23 mouse cellular contexts compared by ENCODE assay signal in genomic region chr1:89705670-89706069, GRCm38 (mm10).
"Had no signal": no experiment of that assay in that cellular context is flagged by ENCODE, and none has a peak within 500 bp of the region (broad histone marks: within the 10 kb centered on the region; RNA-seq: fewer than 3 reads in every experiment).

No protein-coding gene starts in this region.

- H3K9ac ChIP-seq: limb, embryonic 12.5 days; limb, embryonic 15.5 days; liver, embryonic 14.5 days; liver, postnatal 0 days; lung, embryonic 14.5 days; neural tube, embryonic 12.5 days; neural tube, embryonic 15.5 days had no signal

- H3K4me3 ChIP-seq: layer of hippocampus, adult 2 months; left cerebral cortex, adult 2 months; limb, embryonic 12.5 days; limb, embryonic 15.5 days; neural tube, embryonic 12.5 days; neural tube, embryonic 15.5 days had no signal

- H3K27ac ChIP-seq: kidney, postnatal 0 days; layer of hippocampus, adult 2 months; left cerebral cortex, adult 2 months; limb, embryonic 12.5 days; limb, embryonic 15.5 days; liver, embryonic 14.5 days; macrophage; neural tube, embryonic 12.5 days; neural tube, embryonic 15.5 days; stomach, postnatal 0 days had no signal

- H3K27me3 ChIP-seq: limb, embryonic 12.5 days; limb, embryonic 15.5 days; neural tube, embryonic 15.5 days had no signal

- DNase-seq: kidney, postnatal 25 days; layer of hippocampus, adult 9-11 months; layer of hippocampus, postnatal 36 days; left cerebral cortex, postnatal 4 days; liver, postnatal 0 days; lung, embryonic 14.5 days; midbrain, embryonic 14.5 days; right cerebral cortex, adult 18-20 months; right cerebral cortex, postnatal 14 days; right cerebral cortex, postnatal 4 days; thymus, postnatal 25 days had no signal

- ATAC-seq: liver, postnatal 0 days; lung, postnatal 0 days had no signal

- H3K4me2 ChIP-seq: limb, embryonic 12.5 days; limb, embryonic 15.5 days; liver, embryonic 11.5 days; lung, embryonic 14.5 days; neural tube, embryonic 12.5 days; neural tube, embryonic 15.5 days had no signal

- H3K9me3 ChIP-seq: limb, embryonic 12.5 days; limb, embryonic 15.5 days; neural tube, embryonic 12.5 days; neural tube, embryonic 15.5 days had no signal
